Mouse (Mus musculus): Measurements from ENCODE around the gene Wdr19. TPM values are rescaled to one million over a fixed set of nuclear protein-coding genes. Genes with fewer than 3 reads are reported as not detected.
A peak's percentile ranks its signal among the peaks of the same experiment; 100 is the strongest.

Wdr19 gene
- 10.8 and 12.9 TPM in 2 replicates for polyA plus RNA-seq (2015; fragmentation: Nextera tagmentation; extraction: Ambion mirVana)

DNA sequence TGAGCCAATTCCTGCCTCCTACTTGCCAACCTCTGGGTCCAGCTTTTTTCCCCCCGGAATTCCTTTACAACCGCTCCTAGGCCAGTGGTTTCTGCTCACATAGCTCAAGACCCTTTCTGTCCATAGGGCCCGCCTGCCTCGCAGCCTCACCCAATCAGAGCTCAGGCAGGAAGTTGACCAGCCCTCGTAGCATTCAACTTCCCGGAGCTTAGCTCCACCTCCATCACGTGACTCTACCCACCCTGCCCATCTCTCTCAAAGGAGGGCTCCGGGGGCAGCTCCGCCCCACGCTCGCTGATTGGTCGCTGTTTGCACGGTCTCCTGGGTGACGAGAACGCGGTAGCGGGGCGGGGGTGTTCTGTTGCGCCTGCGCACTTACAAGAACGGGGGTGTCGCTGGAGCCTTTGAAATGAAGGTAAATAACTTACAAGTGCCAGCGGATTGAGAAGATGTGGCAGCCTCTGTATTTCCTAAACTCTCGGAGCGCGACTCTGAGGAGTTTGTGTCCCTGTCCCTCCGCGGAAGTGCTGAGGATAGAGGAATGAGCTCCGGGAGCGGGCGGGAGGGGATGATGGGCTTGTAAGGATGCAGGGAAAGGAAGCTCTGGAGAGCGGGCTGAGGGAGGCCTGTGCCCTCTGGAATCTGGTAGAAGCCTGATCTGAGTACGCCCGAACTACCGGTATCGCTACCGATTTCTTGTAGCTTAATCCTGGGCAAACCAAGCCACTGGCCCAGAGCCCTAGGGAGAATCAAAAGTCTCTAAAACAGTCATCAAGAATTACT, at the start of gene Wdr19:
Wdr19 (plus strand) TSS at position 351 of the 783 bp plus-strand sequence.
- peak within 1 kb of the TSS; percentile 61 for H3K4me3 ChIP-seq
- peak within 1 kb of the TSS; percentile 85 for H3K4me2 ChIP-seq
- peaks cover 4% of the 10 kb centered on the region; the same call in 1 of the 2 replicates for H3K36me3 ChIP-seq
- H3K9ac ChIP-seq: peak within 1 kb of the TSS; percentile 81
- H3K9me3 ChIP-seq: no peaks in the 10 kb centered on the region
- H3K4me1 ChIP-seq: peaks cover 9% of the 10 kb centered on the region
- peak; percentile 99 for ATAC-seq (ENCODE audit: insufficient number of reproducible peaks, insufficient read depth, low FRiP score, low TSS enrichment, low read depth)
- H3K27me3 ChIP-seq: no peaks in the 10 kb centered on the region
- under 1% methylated on average over 37 of the region's 37 CpGs for WGBS
- H3K27ac ChIP-seq: peak within 1 kb of the TSS; percentile 82

DNA sequence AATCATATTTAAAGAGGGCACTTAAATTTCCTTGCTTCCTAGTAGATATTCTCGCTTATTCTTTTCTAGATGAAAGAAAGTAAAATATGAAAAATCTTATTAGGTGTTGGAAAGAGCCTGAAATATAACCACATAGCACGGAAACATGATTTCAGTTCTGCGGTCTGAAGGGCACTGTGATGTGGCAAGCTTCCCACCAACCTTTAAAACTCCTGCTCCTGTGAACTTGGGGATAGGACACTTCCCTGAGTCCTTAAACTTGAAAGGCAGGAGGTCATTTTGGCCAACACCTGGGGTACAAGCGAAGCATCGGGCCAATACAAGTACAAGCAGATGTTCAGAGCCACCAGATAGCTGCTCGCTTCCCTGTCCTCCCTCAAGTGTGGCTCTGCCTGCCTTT, 49.8 kb upstream of the Wdr19 start:
- Histone ChIP-seq H3K4me2 (no peak overlapping the region), H3K36me3 (peaks cover 56% of the 10 kb centered on the region), H3K9ac (no peak overlapping the region), H3K27ac (no peak overlapping the region), H3K4me1 (no peaks in the 10 kb centered on the region), H3K4me3 (no peak overlapping the region), H3K27me3 (no peaks in the 10 kb centered on the region), H3K9me3 (no peaks in the 10 kb centered on the region)
- WGBS: 91% methylated on average over 6 of the region's 6 CpGs
- ATAC-seq (ENCODE audit: insufficient number of reproducible peaks, insufficient read depth, low FRiP score, low TSS enrichment, low read depth): no peak

DNA sequence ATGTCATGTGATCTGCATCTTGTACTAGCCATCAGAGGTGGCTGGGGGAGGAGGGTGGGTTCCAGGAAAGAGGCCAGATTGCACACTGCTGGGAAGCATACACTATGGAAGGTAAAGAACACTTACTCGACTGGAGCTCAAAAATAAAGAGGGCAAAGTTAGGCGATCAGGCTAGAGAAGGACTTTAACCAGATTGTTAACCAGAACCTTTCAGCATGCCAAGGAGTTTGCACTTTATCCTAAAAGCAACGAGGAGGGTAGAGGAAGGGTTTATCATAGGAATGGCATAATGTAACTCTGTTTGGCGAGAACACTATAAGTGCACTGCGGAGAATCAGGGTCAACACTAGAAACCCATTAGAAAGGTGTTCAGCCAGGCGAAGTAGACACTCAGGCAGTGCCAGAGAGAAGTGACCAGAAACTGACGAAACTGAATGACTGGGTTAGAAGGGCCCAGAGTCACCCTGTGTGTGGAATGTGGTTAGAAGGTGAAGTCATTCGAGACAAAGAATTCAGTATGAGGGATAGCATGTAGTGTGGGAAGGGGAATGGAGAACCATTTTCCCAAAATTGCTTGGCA, 49.0 kb upstream of the Wdr19 start:
- H3K4me1 ChIP-seq: no peaks in the 10 kb centered on the region
- ATAC-seq (ENCODE audit: insufficient number of reproducible peaks, insufficient read depth, low FRiP score, low TSS enrichment, low read depth): no peak
- no peak overlapping the region for H3K4me3 ChIP-seq
- peaks cover 50% of the 10 kb centered on the region for H3K36me3 ChIP-seq
- no peaks in the 10 kb centered on the region for H3K27me3 ChIP-seq
- no peak overlapping the region for H3K4me2 ChIP-seq
- WGBS: 87% methylated on average over 8 of the region's 8 CpGs
- no peak overlapping the region for H3K9ac ChIP-seq
- no peaks in the 10 kb centered on the region for H3K9me3 ChIP-seq
- no peak overlapping the region for H3K27ac ChIP-seq

DNA sequence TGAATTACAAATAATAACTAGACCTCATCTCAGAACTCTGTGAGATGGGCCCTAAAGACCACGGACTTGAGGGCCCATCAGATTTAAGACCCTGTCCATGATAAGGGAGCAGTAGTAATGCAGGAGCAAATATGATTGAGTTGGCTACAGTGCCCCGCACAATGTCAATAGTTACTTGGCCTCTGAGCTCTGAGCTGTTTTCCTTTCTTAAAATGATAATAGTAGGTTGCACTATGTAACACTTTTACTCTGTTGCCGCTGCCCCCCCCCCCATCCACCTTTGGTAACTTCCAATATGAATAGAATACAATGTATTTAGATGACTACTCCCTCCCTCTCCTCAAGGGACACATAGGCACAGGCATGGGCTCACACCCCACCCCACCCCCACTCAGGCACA, 48.2 kb upstream of the Wdr19 start:
- no peak overlapping the region for H3K9ac ChIP-seq
- peaks cover 52% of the 10 kb centered on the region for H3K36me3 ChIP-seq
- H3K4me2 ChIP-seq: no peak overlapping the region
- no peaks in the 10 kb centered on the region for H3K9me3 ChIP-seq
- WGBS: 88% methylated on average over 3 of the region's 3 CpGs
- ATAC-seq (ENCODE audit: insufficient number of reproducible peaks, insufficient read depth, low FRiP score, low TSS enrichment, low read depth): no peak
- no peaks in the 10 kb centered on the region for H3K4me1 ChIP-seq
- H3K27ac ChIP-seq: no peak overlapping the region
- no peaks in the 10 kb centered on the region for H3K27me3 ChIP-seq
- no peak overlapping the region for H3K4me3 ChIP-seq

DNA sequence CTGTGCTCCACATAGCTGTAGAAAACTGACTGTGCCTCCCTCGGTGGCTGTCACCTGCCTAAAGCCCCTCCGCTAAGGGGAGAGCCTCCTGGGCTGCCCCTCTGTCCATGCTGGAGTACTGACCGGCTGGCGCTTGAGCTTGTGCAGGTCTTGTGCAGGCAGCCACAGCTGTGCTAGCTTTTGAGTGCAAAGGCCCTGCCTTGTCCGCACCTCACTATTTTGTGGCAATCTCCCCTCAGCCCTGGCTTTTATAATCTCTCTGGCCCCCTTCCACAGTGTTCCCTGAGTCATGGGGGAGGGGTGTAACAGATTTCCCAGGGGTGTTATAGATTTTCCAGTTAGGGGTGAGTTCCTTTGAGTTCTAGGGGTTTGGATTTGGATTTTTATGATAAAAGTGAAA, 47.7 kb upstream of the Wdr19 start:
- H3K27me3 ChIP-seq: no peaks in the 10 kb centered on the region
- H3K9ac ChIP-seq: no peak overlapping the region
- H3K4me2 ChIP-seq: no peak overlapping the region
- no peak for ATAC-seq (ENCODE audit: insufficient number of reproducible peaks, insufficient read depth, low FRiP score, low TSS enrichment, low read depth)
- no peaks in the 10 kb centered on the region for H3K4me1 ChIP-seq
- peaks cover 53% of the 10 kb centered on the region for H3K36me3 ChIP-seq
- no peak overlapping the region for H3K4me3 ChIP-seq
- WGBS: 88% methylated on average over 5 of the region's 5 CpGs
- H3K9me3 ChIP-seq: no peaks in the 10 kb centered on the region
- H3K27ac ChIP-seq: no peak overlapping the region

DNA sequence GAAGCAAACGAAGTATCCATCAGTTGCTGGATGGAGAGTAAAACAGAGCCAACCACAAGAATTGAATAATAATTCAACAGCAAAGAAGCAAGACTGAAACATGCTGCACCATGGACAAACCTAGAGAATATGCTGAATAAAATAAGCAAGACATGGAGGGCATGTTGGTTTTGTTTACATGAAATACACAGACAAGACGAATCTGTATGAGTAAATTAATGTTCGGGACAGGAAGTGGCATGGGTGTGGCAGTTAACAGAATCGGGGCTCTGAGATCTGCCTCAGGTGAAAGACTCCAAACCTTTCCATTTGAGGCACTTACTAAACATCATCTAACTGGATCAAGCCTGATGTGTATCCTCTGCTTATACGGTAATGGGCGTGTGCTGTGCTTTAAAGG, 45.2 kb upstream of the Wdr19 start:
- H3K36me3 ChIP-seq: peaks cover 46% of the 10 kb centered on the region
- no peak overlapping the region for H3K4me3 ChIP-seq
- 85% methylated on average over 6 of the region's 6 CpGs for WGBS
- H3K27me3 ChIP-seq: no peaks in the 10 kb centered on the region
- H3K4me2 ChIP-seq: no peak overlapping the region
- ATAC-seq (ENCODE audit: insufficient number of reproducible peaks, insufficient read depth, low FRiP score, low TSS enrichment, low read depth): no peak
- no peaks in the 10 kb centered on the region for H3K9me3 ChIP-seq
- no peak overlapping the region for H3K9ac ChIP-seq
- no peaks in the 10 kb centered on the region for H3K4me1 ChIP-seq
- H3K27ac ChIP-seq: no peak overlapping the region

DNA sequence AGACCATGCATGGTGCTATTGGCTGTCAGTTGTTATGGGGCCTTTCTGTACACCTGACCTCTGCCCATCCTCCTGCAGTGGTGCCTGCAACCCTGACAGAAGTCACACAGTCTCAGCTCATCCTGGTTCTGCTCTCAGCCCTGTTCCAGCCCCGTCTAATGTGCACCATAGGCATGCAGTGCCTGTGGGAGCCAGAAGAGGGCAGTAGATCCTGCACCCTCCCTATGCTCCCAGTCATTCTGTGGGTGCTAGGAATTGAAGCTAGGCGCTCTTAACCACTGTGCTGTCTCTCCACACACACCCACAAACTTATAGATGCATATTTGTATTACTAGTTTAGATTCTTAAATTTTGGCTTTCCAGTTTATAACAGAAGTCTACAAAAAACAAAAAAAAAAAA, 42.6 kb upstream of the Wdr19 start:
- H3K36me3 ChIP-seq: peaks cover 33% of the 10 kb centered on the region
- no peak for ATAC-seq (ENCODE audit: insufficient number of reproducible peaks, insufficient read depth, low FRiP score, low TSS enrichment, low read depth)
- H3K9ac ChIP-seq: no peak overlapping the region
- H3K9me3 ChIP-seq: no peaks in the 10 kb centered on the region
- H3K27me3 ChIP-seq: no peaks in the 10 kb centered on the region
- 76% methylated on average over 2 of the region's 2 CpGs for WGBS
- H3K4me1 ChIP-seq: no peaks in the 10 kb centered on the region
- no peak overlapping the region for H3K27ac ChIP-seq
- H3K4me3 ChIP-seq: no peak overlapping the region
- no peak overlapping the region for H3K4me2 ChIP-seq

DNA sequence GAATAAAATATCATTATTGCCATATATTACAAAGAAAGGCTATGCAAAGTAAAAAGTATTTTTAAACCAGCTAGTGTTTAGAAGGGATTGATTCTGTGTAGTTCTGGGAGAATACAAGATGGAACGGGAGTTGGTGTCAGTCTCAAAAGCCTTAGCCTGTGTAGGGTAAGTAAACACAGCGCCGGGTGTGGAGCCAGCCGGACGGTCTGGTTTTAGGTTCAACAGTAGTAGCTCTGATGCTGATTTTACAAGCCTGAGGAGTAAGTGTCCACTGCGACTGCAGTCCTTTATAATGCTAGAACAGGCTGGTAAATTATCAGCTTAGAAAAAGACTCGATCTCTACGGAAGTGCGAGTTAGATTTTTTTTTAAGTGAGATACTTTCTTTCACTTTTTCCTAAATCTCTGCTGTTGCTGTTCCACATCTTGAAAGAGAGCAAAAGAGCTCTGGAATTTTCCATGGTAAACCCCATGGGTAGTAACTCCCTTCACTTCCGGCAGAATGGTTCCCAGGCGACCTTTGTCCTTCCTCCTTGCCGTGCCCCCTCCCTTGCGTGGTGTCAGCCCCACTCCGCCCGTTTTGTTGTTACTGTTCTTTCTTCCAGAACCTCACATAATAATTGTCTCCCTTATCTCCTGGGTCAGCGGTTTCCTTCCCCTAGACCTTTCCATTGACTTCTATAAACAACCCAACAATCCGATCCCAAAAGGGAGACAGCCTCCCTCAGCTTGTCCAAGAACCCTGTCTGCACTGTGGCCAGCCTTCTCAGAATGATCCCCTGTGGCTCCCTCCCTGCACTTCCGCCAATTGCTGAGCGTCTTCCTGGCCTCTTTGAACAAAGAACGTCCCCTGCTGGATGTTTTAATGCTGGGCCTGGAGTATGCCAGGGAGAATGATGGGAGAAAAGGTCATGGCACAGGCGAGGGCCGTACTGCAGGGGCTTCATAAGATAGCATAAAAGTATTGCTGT, 41.8 kb upstream of the Wdr19 start:
- Histone ChIP-seq H3K27ac (no peak overlapping the region), H3K27me3 (no peaks in the 10 kb centered on the region), H3K4me2 (no peak overlapping the region), H3K4me3 (no peak overlapping the region), H3K36me3 (peaks cover 36% of the 10 kb centered on the region), H3K9me3 (no peaks in the 10 kb centered on the region), H3K4me1 (no peaks in the 10 kb centered on the region), H3K9ac (no peak overlapping the region)
- 73% methylated on average over 22 of the region's 22 CpGs for WGBS
- no peak for ATAC-seq (ENCODE audit: insufficient number of reproducible peaks, insufficient read depth, low FRiP score, low TSS enrichment, low read depth)

DNA sequence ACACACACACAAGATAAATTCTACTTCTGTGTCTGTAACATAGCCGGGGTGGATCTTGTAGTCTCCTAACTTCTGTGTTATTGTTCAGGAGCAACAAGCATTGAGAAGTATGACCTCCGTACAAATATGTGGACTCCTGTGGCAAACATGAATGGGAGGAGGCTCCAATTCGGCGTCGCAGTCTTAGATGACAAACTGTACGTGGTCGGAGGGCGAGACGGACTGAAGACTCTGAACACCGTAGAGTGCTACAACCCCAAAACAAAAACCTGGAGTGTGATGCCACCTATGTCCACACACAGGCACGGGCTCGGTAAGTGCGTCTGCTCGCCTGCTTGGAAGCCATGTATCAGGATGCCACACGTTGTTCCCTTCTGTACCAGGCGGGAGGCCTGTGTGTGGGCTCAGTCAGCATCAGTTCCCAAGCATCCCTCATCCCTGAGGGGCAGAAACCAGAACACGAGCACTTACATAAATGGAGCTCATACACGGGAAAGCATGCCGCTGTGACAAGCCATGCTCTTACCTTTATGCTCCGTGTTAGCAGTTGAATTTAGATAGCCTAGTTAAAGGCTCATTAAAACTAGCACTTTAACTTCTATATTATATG, 40.7 kb upstream of the Wdr19 start:
- no peak overlapping the region for H3K4me3 ChIP-seq
- peaks cover 37% of the 10 kb centered on the region for H3K36me3 ChIP-seq
- no peak overlapping the region for H3K4me2 ChIP-seq
- H3K27me3 ChIP-seq: no peaks in the 10 kb centered on the region
- no peak overlapping the region for H3K9ac ChIP-seq
- H3K9me3 ChIP-seq: no peaks in the 10 kb centered on the region
- H3K27ac ChIP-seq: no peak overlapping the region
- 89% methylated on average over 20 of the region's 20 CpGs for WGBS
- H3K4me1 ChIP-seq: no peaks in the 10 kb centered on the region
- no peak for ATAC-seq (ENCODE audit: insufficient number of reproducible peaks, insufficient read depth, low FRiP score, low TSS enrichment, low read depth)

DNA sequence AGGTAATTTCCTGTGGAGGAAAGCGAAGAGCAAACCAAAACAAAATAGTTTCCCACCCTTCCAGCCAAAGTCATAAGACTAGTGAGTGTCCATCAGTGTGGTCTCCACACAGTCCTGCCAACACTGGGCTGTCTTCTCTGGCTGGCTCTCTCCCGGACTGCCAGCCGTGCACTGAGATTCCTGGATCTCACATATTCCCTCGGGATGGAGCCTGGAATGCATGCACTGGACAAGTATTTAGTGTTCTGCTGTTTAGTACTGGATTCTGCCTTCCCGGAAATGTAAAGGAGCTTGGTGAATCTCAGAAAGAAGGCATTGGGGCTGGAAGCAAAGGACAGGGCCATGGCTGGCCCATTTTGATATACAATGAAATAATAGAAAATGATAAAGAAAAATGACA, 36.5 kb upstream of the Wdr19 start:
- Histone ChIP-seq H3K4me3 (no peak overlapping the region), H3K27ac (no peak overlapping the region), H3K4me1 (no peaks in the 10 kb centered on the region), H3K27me3 (no peaks in the 10 kb centered on the region), H3K9ac (no peak overlapping the region), H3K36me3 (peaks cover 35% of the 10 kb centered on the region), H3K4me2 (no peak overlapping the region), H3K9me3 (no peaks in the 10 kb centered on the region)
- WGBS: 63% methylated on average over 5 of the region's 5 CpGs
- ATAC-seq (ENCODE audit: insufficient number of reproducible peaks, insufficient read depth, low FRiP score, low TSS enrichment, low read depth): no peak

DNA sequence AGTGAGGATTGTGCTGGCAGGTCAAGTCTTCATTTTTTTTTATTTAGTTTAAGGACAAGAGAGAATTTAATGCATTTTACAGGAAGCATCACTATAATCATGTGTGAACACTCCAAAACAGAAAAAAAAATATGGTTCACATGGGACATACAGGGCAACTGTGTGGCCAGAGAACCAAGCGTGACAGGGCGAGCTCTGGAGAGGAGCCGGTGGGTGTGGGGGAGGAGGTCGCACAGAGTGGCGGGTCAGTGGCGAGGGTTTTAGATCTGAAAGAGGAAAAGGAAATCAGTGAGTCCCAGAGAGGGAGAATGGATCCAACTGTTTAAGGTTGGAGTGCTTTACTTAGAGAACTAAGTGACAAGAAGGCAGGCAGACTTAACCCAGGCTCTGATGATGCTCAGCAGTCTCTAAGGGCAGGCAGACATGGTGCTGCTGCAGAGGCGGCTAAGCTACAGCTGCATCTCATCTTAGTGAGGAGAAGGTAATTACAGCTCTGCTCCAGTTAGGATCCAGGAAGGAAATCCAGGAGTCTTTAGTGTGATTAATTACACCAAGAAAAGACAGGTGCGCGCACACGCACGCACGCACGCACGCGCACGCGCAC, 35.9 kb upstream of the Wdr19 start:
- ATAC-seq (ENCODE audit: insufficient number of reproducible peaks, insufficient read depth, low FRiP score, low TSS enrichment, low read depth): no peak
- no peak overlapping the region for H3K4me3 ChIP-seq
- H3K9ac ChIP-seq: no peak overlapping the region
- H3K27me3 ChIP-seq: no peaks in the 10 kb centered on the region
- H3K4me1 ChIP-seq: peaks cover under 1% of the 10 kb centered on the region; the same call in 1 of the 2 replicates
- 78% methylated on average over 17 of the region's 17 CpGs for WGBS
- peaks cover 35% of the 10 kb centered on the region for H3K36me3 ChIP-seq
- H3K27ac ChIP-seq: no peak overlapping the region
- H3K4me2 ChIP-seq: no peak overlapping the region
- no peaks in the 10 kb centered on the region for H3K9me3 ChIP-seq

All from embryonic facial prominence, embryonic 13.5 days (tissue).